Mouse (Mus musculus) embryonic fibroblast, embryonic 13.5 days (primary cell): ENCODE data around the gene Nphs2.

Experiments used
- CTCF ChIP-seq: IDR thresholded peaks from 2 replicates; pipeline ENCODE4 v1.5.1; 2011; ENCODE audit warnings: mild to moderate bottlenecking, control low read depth, low read length, moderate library complexity, borderline replicate concordance; ENCODE audit not compliant: insufficient read depth
- POLR2A ChIP-seq: IDR thresholded peaks from 2 replicates; pipeline ENCODE4 v1.6.1; 2011; ENCODE audit warnings: low read depth, mild to moderate bottlenecking, control low read depth, low read length, moderate library complexity

GRCm38 (mm10) chr1:156345633-156346032 lies 35.1 kb downstream of the Nphs2 start:
- no peak for TF ChIP-seq CTCF
- no peak for TF ChIP-seq POLR2A
